Mouse (Mus musculus): ENCODE measurements around the gene Rnf34.

The Rnf34 gene

DNA sequence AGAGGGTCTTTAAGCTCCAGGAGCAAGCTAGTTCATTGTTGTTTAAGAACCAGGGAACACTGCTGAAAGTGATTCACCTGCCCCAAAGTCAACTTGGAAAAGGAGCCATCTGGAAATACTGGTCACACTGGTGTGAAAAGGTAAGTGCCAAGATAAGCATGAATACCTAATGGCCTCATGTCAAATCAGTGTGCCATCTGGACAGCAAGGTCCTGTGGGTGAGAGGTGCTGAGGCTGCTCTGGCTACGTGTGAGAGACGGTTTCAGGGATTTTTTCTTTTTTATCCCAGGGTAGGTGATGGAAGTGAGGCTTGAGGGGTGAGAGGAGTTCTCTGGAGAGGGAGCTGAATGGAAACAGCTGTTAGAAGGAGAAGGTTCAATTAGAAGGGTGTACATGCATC lies 23.7 kb downstream of the Rnf34 start:
- DNase-seq: peak; percentile 86

DNA sequence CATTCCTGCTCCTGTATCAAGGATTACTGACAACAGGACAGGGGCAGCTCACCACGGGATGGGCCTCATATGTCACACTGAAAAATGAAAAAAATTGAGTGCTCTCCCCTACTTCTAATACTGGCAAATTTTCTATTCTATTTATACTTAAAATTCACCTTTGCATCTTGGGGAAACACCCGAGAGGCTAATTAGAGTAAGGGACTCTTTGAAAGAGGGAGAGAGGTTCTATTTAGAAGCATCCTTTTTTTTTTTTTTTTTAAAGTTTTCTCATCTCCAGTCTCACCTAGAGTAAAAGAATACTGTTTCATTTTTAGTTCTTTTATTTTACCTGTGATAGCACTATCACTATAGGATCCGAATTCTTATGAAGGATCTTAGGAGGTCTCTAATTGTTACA lies 24.5 kb downstream of the Rnf34 start:
- DNase-seq: no peak

DNA sequence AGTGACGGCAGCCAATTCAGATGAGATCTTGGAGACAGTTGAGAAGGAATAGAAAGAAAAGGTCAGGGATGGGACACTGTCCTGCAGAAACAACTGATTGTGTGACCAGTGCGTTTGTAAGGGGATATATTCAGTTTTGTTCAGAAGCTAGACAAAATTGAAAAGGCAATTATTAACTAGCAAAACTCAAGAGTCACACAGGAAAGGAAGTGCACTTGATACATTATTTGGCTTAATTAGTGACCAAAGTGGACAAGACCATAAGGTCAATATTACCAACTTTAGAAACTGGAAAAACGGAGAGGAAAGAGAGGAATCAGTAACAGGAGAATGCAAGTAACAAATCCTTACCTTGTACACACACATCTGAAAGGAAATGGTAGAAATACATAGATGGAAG lies 26.8 kb downstream of the Rnf34 start:
- no peak for DNase-seq

DNA sequence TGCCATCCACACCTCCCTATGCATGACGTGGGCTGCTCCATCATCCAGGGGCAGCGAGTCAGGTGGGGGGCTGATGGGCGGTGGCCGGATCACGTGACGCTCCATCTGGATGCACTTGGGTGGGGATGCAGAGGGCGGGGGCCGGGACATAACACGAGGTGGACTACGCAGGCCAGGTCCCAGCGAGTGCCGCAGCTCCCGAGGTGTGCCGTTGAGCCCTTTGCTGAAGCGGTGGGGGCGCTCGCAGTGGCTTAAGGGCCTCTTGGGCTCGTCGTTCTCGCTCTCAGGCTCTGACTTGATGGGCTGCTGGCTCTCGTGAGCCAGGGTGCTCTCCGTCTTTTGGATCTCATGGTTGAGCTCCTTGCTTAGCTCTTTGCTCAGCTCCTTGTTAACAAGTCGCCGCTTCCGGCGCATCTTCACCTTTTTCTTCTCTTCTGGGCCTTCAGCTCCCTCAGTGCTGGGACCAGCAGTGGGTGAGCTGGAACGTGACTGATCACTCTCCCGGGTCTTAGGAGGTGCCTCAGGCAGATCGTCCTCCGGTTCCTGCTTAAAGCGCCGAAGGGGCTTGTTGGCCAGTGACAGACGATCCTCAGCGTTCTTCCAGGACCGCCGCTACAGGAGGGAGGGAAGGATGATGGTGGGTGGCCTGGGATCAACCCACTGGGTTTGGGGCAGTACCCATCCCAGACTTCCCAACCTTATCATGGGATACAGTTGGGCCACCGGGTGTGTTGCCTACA lies 30.6 kb downstream of the Rnf34 start:
- DNase-seq: peak; percentile 43

DNA sequence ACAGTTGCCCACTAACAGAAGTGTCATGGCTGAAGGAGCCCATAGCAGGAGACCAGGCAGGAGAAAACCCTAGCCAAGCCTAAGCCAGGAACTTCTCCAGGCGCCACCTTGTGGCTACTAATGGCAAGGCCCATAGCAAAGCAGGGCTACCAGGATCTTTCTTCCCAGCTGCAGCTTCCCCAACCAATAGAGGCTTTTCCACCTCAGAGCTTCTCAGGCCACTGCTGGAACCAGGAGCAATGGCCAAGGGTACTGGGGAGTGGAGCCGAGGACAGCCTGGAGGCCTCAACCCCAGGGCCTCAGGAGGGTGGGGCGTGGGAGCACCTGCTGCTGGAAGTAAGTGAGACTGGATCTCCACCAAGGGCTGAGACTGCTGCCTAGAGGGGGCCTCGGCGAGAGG lies 31.5 kb downstream of the Rnf34 start:
- DNase-seq: peak; percentile 77

DNA sequence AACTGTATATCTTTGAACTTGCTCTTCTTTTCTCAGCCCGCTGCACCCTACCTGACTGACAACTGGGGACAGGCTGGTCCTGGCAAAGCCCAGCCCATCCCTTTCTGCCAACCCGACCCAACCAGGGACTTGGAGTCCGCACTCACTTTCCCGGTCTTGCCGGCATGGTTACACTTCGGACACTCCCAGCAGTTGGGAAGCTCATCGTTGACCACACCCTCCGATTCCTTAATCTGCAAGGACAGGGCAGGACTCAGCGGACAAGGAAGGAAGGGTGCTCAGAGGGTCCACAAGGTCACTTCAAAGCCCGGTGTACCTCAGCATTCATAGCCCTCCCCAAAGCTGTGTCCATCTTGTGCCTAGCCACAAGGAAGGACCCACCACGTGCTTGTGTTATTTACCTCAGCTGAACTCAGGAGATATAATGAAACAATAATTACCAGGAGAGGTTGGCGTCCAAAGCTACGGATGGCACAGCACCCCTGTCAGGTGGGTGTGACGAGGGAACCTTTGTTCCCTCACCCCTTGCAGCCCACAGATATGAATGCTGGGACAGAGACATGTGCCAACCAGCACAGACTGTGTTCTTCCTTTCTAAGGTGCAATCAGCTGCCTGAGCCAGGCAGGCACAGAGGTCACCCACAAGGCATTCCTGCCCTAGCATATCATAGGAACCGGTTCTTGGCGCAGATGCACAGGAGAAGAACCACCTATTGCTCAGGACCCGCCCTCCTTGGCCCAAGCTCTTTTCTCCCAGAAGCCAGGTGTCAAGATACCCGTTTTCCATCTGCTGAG lies 32.6 kb downstream of the Rnf34 start:
- DNase-seq: peak; percentile 78

DNA sequence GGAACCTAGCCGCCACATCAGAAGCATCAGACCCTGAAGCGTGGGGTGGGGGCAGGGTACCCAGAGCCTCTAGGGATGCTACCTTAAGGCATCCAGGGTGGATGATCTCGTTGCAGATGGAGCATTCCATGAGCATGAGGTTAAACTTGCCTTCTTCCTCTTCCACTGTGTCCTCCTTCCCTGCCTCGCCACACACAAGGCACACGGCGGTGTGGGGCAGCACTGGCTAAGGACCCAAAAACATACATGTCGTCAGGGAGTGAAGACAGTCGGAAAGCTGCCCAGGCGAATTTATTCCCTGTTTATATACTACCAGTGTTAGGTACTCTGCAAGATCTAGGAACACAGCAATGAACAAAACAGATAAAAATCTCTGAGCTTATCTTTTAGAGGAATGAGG lies 33.4 kb downstream of the Rnf34 start:
- no peak for DNase-seq

DNA sequence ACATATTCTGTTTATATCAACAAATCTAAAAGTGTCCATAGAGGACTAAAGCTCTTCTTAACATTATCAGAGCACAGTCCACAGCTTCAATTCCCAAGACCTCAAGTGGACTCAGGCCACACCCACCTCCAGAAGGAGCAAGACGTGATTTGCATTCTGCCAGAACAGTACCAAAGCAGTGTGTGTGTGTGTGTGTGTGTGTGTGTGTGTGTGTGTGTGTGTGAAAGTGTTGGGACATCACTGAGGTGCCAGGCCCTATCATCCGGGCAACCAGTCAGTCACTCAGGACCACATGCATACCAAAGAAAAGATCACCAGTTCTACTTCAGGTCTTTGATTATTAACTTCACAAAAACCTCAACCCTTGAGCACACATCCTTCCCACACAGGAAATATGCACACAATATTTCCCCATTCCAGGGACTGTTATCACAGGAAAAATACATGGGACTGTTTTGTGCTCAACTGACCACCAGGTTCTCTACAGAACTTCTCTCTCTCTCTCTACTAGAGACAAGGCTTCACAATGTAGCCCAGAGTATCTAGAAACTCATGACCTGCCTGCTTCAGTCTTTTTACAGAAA lies 33.9 kb downstream of the Rnf34 start:
- no peak for DNase-seq

DNA sequence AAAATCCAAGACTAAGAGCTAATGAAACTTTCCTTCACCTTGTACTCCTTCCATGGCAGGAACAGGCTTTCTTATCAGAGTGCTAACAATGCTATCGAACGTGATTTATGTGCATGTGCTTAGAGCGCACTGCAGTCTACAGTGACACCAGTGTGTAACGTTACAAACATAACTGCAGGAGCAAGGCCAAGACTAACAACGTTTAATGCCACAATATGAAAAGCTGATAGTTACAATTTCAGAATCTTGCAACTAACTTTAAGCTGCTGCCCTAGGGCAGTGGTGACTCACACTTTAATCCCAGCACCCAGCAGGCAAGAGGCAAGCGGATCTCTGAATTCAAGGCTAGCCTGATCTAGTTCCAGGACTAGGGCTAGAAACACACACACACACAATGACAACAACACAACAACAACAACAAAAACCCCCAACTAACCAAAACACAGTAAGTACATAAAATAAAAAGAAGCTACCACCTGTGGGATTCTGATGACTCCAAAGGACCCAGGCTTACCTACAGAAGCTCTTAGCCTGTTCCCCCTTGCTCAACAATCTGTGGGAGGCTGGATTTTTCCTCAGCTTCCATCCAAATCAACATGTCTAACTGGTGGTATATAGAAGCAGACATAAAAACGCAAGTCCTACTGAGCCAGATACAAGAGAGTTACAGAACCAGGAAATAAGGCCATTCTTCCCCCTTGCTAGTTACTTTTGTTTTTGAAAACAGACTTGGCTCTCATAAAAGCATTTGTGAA lies 34.9 kb downstream of the Rnf34 start:
- DNase-seq: no peak

DNA sequence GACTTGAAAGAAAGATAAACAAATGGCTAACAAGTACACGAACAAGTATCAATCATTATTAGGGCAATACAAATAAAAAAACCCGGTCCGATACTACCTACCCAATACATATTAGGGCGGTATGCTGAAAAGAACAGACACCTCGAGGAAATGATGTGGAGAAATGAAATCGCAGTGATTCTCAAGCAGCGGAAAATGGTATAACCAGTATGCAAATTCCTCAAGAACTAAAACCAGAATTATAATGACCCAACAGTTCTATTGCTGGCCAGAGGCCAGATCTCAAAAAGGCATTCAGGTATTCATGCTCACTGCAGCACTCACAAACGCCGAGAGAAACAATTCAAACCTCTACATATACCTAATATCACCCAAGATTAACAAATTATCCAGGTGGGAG lies 37.2 kb downstream of the Rnf34 start:
- no peak for DNase-seq

DNA sequence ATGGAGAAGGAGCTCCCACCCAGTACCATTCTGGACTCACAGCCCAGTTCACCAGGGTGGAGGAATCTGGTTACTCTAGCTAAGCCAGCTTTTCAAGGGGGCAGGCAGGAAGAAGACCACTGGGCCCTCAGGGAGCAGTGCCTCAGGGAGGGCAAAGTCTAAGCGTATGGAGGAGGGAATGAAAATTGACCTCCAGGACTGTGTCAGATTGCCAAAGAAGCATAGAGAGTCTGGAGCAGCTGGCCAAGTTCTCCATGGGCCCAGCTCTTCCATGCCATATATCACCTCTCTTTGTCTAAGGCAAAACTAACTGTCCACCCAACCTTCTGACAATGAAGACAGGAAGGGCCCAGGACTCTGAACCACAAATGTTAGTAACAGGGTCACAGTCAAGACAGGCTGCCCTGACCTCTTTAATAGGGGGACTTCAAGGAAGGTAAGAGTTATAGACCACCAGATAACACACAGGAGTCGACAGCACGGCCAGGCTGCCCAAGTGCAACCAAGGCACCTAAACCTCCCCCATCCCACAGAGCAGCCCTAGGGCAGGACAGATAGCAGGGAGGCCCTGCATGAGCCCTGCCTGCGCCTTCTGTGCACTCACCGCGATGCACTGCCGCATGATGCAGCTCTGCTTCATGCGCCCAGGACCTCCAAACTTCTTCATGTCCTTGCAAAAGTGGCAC lies 38.2 kb downstream of the Rnf34 start:
- no peak for DNase-seq

DNA sequence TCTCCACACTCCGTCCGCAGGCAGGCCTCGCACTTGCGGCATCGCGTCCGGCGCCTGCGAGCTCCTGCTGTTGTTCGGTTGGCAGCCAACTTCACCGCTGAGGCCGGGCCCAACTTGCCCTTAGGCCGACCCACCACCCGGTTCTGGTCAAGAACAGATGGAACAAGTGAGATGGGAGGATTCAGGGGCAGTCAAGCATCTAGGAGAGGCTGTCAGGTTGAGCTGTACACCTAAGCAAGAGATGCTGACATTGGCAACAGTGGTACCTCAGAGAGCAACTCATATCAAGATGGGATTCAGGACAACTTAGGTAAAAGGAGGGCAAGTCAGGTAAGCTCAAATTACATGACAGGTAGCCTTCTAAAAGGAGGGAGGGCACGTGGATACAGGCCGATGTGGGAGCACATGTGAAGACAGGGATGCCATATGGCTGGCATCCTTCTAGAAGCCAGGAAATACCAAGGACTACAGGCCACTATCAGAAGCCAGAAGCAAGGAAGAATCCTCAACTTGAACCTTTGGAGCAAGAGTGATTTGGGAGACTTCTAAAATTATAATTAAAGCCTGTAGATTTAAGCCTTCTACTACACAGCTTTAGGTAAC lies 38.9 kb downstream of the Rnf34 start:
- peak; percentile 73 for DNase-seq

DNA sequence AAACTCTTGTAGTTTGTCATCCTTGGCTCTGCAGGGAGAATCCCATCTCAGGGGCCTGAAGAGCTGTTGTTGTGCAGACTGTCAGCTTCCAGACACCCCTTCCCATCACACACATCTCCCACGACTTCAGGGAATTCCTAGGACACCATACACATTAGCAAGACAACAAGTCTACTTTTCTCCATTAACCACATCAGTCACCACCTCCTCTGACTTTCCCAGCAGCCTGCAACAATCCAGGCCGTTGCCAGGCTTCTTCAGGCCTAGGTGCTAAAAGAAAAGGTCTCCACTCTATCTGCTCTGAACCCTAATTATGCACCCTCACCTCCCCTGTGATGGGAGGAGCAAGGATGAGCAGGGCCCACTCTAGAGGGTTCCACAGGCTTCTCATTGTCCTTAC lies 40.5 kb downstream of the Rnf34 start:
- DNase-seq: no peak

DNA sequence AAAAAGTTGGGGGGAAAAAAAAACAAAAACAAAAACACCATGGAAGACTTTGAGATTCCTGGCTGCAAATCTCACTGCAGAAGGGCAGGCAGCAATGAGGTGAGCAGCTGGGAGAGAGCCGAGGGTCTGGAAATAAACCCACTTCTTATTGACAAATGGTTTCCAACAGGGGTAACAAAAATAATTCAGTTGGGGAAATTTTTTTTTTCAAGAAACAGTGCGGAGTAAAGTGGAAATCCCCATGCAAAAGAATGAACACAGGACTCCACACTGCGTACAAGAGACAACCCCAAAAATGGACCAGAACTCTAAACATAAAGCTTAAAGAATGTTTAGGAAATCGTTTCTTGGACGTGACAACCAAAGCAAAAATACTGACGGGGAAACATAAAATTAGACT lies 43.4 kb downstream of the Rnf34 start:
- no peak for DNase-seq

DNA sequence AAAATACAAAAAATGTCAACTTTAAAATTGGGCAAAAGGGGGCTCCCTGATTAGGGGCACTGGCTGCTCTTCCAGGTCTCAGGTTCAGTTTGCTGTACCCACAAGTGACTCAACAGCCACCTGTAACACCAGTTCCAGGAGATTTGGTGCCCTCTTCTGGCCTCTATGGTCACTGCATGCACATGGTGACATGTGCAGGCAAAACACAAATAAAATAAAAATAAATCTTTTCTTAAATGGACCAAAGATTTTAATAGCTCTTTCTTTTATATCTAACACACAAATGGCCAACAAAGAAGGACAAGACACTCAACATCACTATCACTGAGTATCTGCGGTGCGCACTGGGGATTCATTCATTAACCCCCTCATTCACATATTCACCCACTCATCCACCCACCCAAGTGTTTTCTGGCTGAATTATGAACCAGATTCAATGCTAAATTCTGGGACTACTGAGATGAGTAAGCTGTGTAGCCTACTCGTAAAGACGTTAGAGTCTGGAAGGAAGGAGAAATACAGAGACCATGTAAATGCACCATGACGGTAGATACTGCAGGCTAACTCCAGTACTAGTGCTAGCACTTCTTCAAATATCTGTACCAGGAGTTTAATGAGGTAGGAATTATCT lies 44.3 kb downstream of the Rnf34 start:
- peak; percentile 64 for DNase-seq

DNA sequence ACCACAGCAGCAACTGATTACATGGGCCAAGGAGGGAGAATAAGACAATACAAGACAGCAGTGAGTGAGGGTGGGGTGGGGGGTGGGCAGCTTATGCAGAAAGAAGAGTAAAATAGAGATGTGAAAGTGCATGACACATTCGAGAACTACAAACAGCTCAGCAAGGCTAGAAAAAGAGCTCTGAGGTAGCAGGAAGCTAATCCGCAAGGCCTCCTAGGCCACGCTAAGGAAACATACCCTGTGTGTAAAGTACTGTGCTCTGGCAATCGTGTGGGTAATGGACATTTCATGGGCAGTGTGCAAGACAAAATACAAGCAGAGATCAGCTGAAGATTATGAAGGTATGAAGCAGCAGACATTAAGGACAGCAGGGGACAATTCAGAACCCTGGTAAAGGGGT lies 45.0 kb downstream of the Rnf34 start:
- DNase-seq: no peak

DNA sequence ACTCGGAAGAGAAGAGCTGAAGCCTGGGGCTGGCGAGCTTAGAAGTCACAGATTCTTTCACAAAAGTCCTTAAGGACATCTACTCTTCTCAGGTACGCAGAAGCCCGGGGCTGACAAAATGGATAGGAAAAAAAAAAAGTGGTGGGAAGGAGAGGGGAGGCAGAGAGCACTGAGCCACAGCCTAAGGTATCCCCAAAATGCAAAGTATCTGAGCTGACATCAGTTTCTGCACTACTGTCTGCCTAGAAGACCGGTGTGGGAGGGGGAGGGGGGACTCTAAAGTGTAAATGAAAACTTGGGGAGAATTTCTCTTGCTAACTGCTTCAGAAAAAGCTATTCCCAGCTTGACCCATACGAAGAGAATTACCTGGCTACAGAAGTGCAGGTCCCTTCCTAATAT lies 48.3 kb downstream of the Rnf34 start:
- DNase-seq: no peak

DNA sequence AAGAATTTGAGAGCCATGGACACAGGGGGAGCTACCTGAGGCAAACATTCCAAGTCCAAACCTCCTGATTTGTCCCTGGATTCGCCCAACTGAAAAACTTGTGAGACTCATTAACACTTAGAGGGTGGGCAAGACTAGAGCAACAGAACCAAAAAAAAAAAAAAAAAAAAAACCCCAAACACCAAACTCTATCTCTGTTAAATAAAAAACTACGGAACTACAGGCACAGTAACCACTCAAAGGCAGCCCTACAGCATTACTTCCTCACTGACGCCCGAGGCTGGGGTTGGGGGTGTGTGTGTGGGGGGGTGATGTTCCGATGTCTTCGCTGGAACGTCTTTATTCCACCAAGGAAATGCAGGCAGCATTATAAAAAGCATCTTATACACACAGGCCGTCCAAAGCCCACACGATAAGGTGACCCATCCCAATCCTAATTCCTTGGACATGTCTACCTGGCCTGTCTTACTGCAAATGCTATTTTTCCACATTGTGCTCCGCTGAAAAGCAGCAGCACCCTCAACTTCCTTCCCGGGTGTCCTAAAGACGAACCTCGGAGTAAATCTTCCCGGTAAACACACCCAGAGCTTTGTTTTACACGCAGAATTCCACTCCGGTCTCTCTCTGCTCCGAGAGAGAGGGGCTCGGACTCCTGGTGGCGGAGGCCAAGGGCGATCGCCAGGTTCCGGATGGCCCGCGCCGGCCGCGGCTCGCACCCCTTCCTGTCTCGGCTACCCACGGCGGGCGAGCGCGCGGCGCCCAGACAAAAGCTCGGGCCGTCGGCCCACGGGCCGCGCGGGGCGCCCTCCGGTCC lies 49.3 kb downstream of the Rnf34 start:
- DNase-seq: no peak

DNA sequence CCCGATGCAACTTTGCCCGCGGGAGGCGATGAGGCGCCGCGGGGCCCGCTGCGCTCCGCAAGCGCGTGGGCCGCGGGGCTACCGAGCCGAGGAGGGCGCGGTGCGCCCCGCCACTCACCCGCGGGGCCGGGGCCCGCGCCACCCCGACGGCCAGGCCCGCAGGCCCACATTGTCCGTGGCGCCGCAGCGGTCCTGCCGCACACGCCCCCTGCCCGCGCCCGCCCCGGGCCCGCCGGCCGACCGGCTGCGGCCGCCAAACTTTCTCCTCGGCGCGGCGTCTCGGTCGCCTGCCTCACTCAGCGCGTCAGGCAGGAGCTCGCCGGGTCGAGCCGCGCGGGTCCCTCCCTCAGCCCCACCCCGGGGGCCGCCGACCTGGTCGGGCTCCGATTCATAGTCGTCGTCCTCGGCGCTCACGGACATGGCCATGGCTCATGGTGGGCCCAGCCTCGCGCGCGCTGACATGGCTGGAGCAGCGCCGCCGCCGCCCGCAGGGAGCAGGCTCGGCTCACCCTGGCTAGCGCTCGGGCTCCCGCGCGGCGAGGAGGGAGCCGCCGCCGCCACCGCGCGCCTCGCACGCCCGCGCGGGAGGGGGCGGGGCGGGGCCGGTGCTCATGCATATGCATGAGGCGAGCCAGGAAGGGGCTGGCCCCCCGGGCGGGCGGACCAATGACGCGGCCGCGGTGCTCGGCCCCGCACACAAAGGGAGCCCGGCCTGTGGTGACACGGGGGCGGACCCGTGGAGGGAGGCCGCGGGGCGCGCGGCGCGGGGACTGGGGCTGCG lies 50.1 kb downstream of the Rnf34 start:
- DNase-seq: peak; percentile 93

DNA sequence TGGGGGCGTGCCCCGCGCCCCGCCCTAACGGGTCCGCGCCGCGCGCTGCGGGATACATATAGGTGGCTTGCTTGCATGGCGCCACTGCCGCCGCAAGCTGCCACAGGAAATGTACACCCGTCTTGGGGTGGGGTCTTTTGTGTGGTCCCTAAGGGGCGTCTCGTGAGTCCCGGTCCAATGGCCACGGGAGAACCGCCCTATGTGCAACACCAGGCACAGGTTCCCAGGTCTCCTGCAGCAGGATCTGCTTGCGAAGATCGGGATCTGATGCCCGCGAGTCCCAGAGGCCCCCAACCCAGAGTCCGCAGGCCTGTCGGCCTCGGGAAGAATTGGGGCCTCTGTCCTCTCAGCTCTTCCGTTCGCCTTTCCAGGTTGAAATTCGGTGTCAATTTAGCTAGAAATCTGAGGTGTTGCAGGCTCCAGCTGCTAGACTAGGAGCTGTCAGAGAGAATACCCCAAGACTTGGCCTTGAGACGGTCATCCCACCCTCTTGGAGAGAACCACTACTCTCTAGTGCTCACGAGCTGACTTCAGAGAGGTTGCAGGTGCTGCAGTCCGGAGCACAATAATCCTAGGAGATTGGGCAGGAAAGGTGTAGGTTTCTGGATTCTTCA lies 50.8 kb downstream of the Rnf34 start:
- peak; percentile 39 for DNase-seq

Data from cerebellum, adult 9-11 months (tissue).